Mouse (Mus musculus) MEL (cell line): Measurements from ENCODE around the gene Nr2f1. TPM values are rescaled to one million over a fixed set of nuclear protein-coding genes. Genes with fewer than 3 reads are reported as not detected.

Source experiments
- DNase-seq: peaks from one replicate; pipeline ENCODE4 v3.0.0; 2011; ENCODE audit warnings: low read depth, low spot score
- H3K27ac ChIP-seq: 2 replicates; pipeline ENCODE4 v1.5.1; 2012; ENCODE audit warnings: low read depth, mild to moderate bottlenecking, control low read depth, low read length, moderate library complexity; ENCODE audit not compliant: control insufficient read depth
- H3K27me3 ChIP-seq, 2 experiments: fragments of 150-350 bp in 1 of 2; sonication (generic) in 1 of 2; 2 replicates each; pipeline ENCODE4 v1.6.1; 2012; ENCODE audit warnings: low read length in 2 of 2, mild to moderate bottlenecking in 2 of 2, improper control_type of control experiment in 1 of 2, moderate library complexity in 1 of 2; ENCODE audit not compliant: insufficient read depth in 2 of 2, control insufficient read depth in 1 of 2
- H3K36me3 ChIP-seq, 2 experiments: 2 replicates each; pipeline ENCODE4 v1.6.1; 2012 to 2014; ENCODE audit warnings: low read length in 2 of 2, improper control_type of control experiment in 1 of 2, inconsistent platforms in 1 of 2, mild to moderate bottlenecking in 1 of 2; ENCODE audit not compliant: insufficient read depth in 2 of 2, control insufficient read depth in 1 of 2
- H3K4me1 ChIP-seq, 2 experiments: fragments of 150-350 bp in 1 of 2; sonication (generic) in 1 of 2; 2 replicates each; pipeline ENCODE4 v1.6.1; 2012; ENCODE audit warnings: low read length in 2 of 2, improper control_type of control experiment in 1 of 2, mild to moderate bottlenecking in 1 of 2; ENCODE audit not compliant: insufficient read depth in 2 of 2, control insufficient read depth in 1 of 2
- H3K4me3 ChIP-seq, 2 experiments: fragments of 150-350 bp in 1 of 2; sonication (generic) in 1 of 2; 2 replicates each; pipeline ENCODE4 v1.5.1; 2012; ENCODE audit warnings: low read depth in 2 of 2, low read length in 2 of 2, mild to moderate bottlenecking in 2 of 2, moderate library complexity in 2 of 2, control low read depth in 1 of 2, improper control_type of control experiment in 1 of 2; ENCODE audit not compliant: control insufficient read depth in 1 of 2, insufficient read depth in 1 of 2
- H3K79me2 ChIP-seq: 2 replicates; pipeline ENCODE4 v1.6.1; 2012; ENCODE audit warnings: mild to moderate bottlenecking, low read length, moderate library complexity; ENCODE audit not compliant: control insufficient read depth, poor library complexity, insufficient read depth
- H3K9ac ChIP-seq: 2 replicates; pipeline ENCODE4 v1.6.1; 2012; ENCODE audit warnings: low read depth, mild to moderate bottlenecking, control low read depth, low read length, moderate library complexity; ENCODE audit not compliant: control insufficient read depth, poor library complexity, severe bottlenecking
- H3K9me3 ChIP-seq: fragments of 150-350 bp; sonication (generic); replicated peaks from 2 replicates; pipeline ENCODE4 v1.6.1; 2012; ENCODE audit warnings: mild to moderate bottlenecking, low read length, improper control_type of control experiment, moderate library complexity; ENCODE audit not compliant: insufficient read depth
- CHD2 ChIP-seq: IDR thresholded peaks from 2 replicates; pipeline ENCODE4 v1.6.1; 2011; ENCODE audit warnings: low read length, improper control_type of control experiment
- CTCF ChIP-seq, 3 experiments: IDR thresholded peaks in 2 of 3; conservative IDR thresholded peaks in 1 of 3; 2 replicates each; pipeline ENCODE4 v1.5.1; 2011 to 2012; ENCODE audit warnings: low read length in 3 of 3, low read depth in 2 of 3, mild to moderate bottlenecking in 2 of 3, improper control_type of control experiment in 1 of 3, inconsistent platforms in 1 of 3, mixed read lengths in 1 of 3, moderate library complexity in 1 of 3; ENCODE audit not compliant: control insufficient read depth in 1 of 3, insufficient read depth in 1 of 3, poor library complexity in 1 of 3, severe bottlenecking in 1 of 3
- ETS1 ChIP-seq: IDR thresholded peaks from 2 replicates; pipeline ENCODE4 v1.6.1; 2012; ENCODE audit warnings: low read depth, mild to moderate bottlenecking, inconsistent platforms, low read length, improper control_type of control experiment, moderate library complexity
- GATA1 ChIP-seq: IDR thresholded peaks from 2 replicates; pipeline ENCODE4 v1.6.1; 2011; ENCODE audit warnings: low read depth, low read length, improper control_type of control experiment
- HCFC1 ChIP-seq: IDR thresholded peaks from 2 replicates; pipeline ENCODE4 v1.6.1; 2012; ENCODE audit warnings: low read depth, mild to moderate bottlenecking, inconsistent platforms, low read length, improper control_type of control experiment, moderate library complexity
- JUND ChIP-seq: IDR thresholded peaks from 2 replicates; pipeline ENCODE4 v1.6.1; 2011; ENCODE audit warnings: low read depth, mild to moderate bottlenecking, improper control_type of control experiment, low read length
- KAT2A ChIP-seq: conservative IDR thresholded peaks from 2 replicates; pipeline ENCODE4 v1.6.1; 2012; ENCODE audit warnings: low read depth, low read length, improper control_type of control experiment, inconsistent platforms
- MAFK ChIP-seq: IDR thresholded peaks from 2 replicates; pipeline ENCODE4 v1.6.1; 2011; ENCODE audit warnings: low read depth, mild to moderate bottlenecking, low read length, improper control_type of control experiment, borderline replicate concordance
- MAX ChIP-seq: IDR thresholded peaks from 2 replicates; pipeline ENCODE4 v1.6.1; 2011; ENCODE audit warnings: low read length, improper control_type of control experiment
- MEF2A ChIP-seq: IDR thresholded peaks from 2 replicates; pipeline ENCODE4 v1.6.1; 2014; ENCODE audit warnings: low read depth, mild to moderate bottlenecking, inconsistent platforms, low read length, improper control_type of control experiment; ENCODE audit not compliant: poor library complexity, insufficient replicate concordance, severe bottlenecking; ENCODE audit errors: extremely low read depth
- NELFE ChIP-seq: IDR thresholded peaks from 2 replicates; pipeline ENCODE4 v1.6.1; 2011; ENCODE audit warnings: low read depth, low read length, improper control_type of control experiment
- NRF1 ChIP-seq: IDR thresholded peaks from 2 replicates; pipeline ENCODE4 v1.6.1; 2014; ENCODE audit warnings: low read depth, mild to moderate bottlenecking, inconsistent platforms, low read length, improper control_type of control experiment, moderate library complexity; ENCODE audit not compliant: poor library complexity, insufficient read depth, severe bottlenecking
- POLR2A ChIP-seq, 2 experiments: IDR thresholded peaks; 2 replicates each; pipeline ENCODE4 v1.6.1; 2011 to 2012; ENCODE audit warnings: low read length in 2 of 2, mild to moderate bottlenecking in 2 of 2, control low read depth in 1 of 2, improper control_type of control experiment in 1 of 2, low read depth in 1 of 2, moderate library complexity in 1 of 2; ENCODE audit not compliant: control insufficient read depth in 1 of 2, insufficient read depth in 1 of 2, poor library complexity in 1 of 2
- POLR2AphosphoS2 ChIP-seq: IDR thresholded peaks from 2 replicates; pipeline ENCODE4 v1.6.1; 2011; ENCODE audit warnings: low read length, improper control_type of control experiment
- RCOR1 ChIP-seq: IDR thresholded peaks from 2 replicates; pipeline ENCODE4 v1.6.1; 2012; ENCODE audit warnings: low read depth, mild to moderate bottlenecking, inconsistent platforms, low read length, improper control_type of control experiment
- SIN3A ChIP-seq: IDR thresholded peaks from 2 replicates; pipeline ENCODE4 v1.6.1; 2012; ENCODE audit warnings: low read length, improper control_type of control experiment, inconsistent platforms
- TAL1 ChIP-seq: IDR thresholded peaks from 2 replicates; pipeline ENCODE4 v1.6.1; 2012; ENCODE audit warnings: mild to moderate bottlenecking, inconsistent platforms, low read length, moderate library complexity, mixed read lengths
- TBP ChIP-seq: IDR thresholded peaks from 2 replicates; pipeline ENCODE4 v1.8.0; 2011; ENCODE audit warnings: low read depth, low read length, improper control_type of control experiment
- TCF12 ChIP-seq: IDR thresholded peaks from 2 replicates; pipeline ENCODE4 v1.6.1; 2014; ENCODE audit warnings: low read depth, mild to moderate bottlenecking, inconsistent platforms, low read length, improper control_type of control experiment, moderate library complexity
- USF2 ChIP-seq, 2 experiments: IDR thresholded peaks; 2 replicates each; pipeline ENCODE4 v1.6.1; 2011 to 2012; ENCODE audit warnings: improper control_type of control experiment in 2 of 2, low read length in 2 of 2, borderline replicate concordance in 1 of 2, inconsistent platforms in 1 of 2, low read depth in 1 of 2, mild to moderate bottlenecking in 1 of 2; ENCODE audit not compliant: insufficient read depth in 1 of 2
- polyA plus RNA-seq, 2 experiments: library from polyadenylated mRNA; stranded (reverse) in 1 of 2; unstranded in 1 of 2; fragments of >175 nt in 1 of 2; fragments of >200 nt in 1 of 2; gene quantifications; 2 replicates each; pipeline versions ENCODE4 v1.2.1 to v1.2.4; 2012; ENCODE audit warnings: low replicate concordance in 2 of 2, low read depth in 1 of 2; ENCODE audit not compliant: insufficient read length in 2 of 2, insufficient read depth in 1 of 2, missing spikeins in 1 of 2
- total RNA-seq: library from RNA; depleted of rRNA; stranded (reverse); fragments of 300-350 nt; gene quantifications from 2 replicates; pipeline ENCODE4 v1.2.3, GENCODE M21; 2012

Nr2f1 gene
- total and polyA plus RNA-seq, 3 experiments, result 9.9 to 27.1 TPM; not detected in 1

GRCm38 (mm10) chr13:78215223-78215622 lies 15.7 kb upstream of the Nr2f1 start:
- Histone ChIP-seq H3K4me3 (no peak overlapping the region), H3K9me3 (no peaks in the 10 kb centered on the region), H3K9ac (no peak overlapping the region), H3K27me3 (no peaks in the 10 kb centered on the region), H3K79me2 (no peaks in the 10 kb centered on the region), H3K4me1 (no peaks in the 10 kb centered on the region), H3K27ac (no peak overlapping the region), H3K36me3 (no peaks in the 10 kb centered on the region)
- no peak for TF ChIP-seq CTCF (IDR thresholded peaks at IDR 0.05 in 2 of 3, conservative IDR thresholded peaks at IDR 0.05 in 1 of 3; ENCODE audit: control insufficient read depth in 1 of 3, insufficient read depth in 1 of 3, low read depth in 2 of 3, low read length in 3 of 3, poor library complexity in 1 of 3, severe bottlenecking in 1 of 3)
- TF ChIP-seq MAX, result no peak
- TF ChIP-seq HCFC1, result no peak
- no peak for TF ChIP-seq TBP
- no peak for TF ChIP-seq POLR2AphosphoS2
- no peak for TF ChIP-seq NELFE
- DNase-seq, result no peak

- no peaks in the 10 kb centered on the region for H3K27me3 ChIP-seq
- peaks cover 0 to 3% of the 10 kb centered on the region in 2 experiments; a peak in 2 of 4 replicates for H3K36me3 ChIP-seq
- H3K27ac ChIP-seq, result no peak overlapping the region
- no peaks in the 10 kb centered on the region for H3K9me3 ChIP-seq
- no peaks in the 10 kb centered on the region for H3K79me2 ChIP-seq
- DNase-seq, result no peak
- TF ChIP-seq GATA1 (no peak), POLR2A (IDR thresholded peaks at IDR 0.05; ENCODE audit: control insufficient read depth in 1 of 2, insufficient read depth in 1 of 2, low read depth in 1 of 2, low read length in 2 of 2, poor library complexity in 1 of 2) (no peak), NRF1 (no peak), USF2 (IDR thresholded peaks at IDR 0.05; ENCODE audit: borderline replicate concordance in 1 of 2, insufficient read depth in 1 of 2, low read depth in 1 of 2, low read length in 2 of 2) (no peak), ETS1 (no peak), TBP (no peak), POLR2AphosphoS2 (no peak), CHD2 (no peak), NELFE (no peak), KAT2A (no peak), TAL1 (no peak), HCFC1 (no peak), RCOR1 (no peak), MAFK (no peak), SIN3A (no peak), JUND (no peak), TCF12 (no peak), MEF2A (no peak)
- TF ChIP-seq, all 39 proteins: peak for 0
- no peak overlapping the region for H3K9ac ChIP-seq
- H3K4me1 ChIP-seq, result peaks cover 0 to 3% of the 10 kb centered on the region in 2 experiments; a peak in 1 of 4 replicates
- no peak overlapping the region for H3K4me3 ChIP-seq
Measured at GRCm38 (mm10) chr13:78213155-78213554, 13.6 kb upstream of the Nr2f1 start.
